Mouse (Mus musculus) cerebellum, adult 9-11 months (tissue): ENCODE results near the gene Mucl3.
A peak's percentile ranks its signal among the peaks of the same experiment; 100 is the strongest.

Experiments used
- DNase-seq: peaks from one replicate; pipeline ENCODE4 v3.0.0; 2022

The Mucl3 gene

DNA sequence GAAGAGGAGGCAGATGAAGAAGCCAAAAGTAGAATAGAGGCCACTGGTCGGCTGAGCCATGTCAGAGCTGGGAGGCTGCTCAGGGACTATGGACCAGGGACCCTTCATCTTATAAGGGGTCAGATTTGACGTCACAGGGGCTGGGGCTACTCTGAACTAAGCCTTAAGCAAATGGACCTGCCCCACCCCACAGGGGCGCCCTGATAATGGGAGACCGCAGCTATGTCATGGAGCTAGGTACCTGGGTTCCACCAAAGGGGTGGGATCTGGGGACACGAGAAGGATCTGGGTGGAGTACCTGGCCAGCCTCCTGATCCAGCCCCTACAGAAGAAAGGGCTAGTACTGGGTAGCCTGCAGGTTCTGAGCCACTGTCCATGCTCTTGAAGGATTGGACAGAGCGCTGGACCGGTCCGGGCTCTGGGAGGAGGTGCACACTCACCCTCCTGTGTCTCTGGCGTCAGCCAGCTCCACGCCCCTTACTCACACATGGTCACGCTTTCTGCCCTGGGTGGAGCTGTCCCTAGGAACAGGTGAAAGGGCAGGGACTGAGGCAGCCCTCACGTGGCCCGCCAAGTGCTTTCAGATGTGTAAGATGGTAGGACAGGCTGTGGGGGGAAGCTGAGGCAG lies at the start of gene Mucl3:
TSS of gene Mucl3 (minus strand) at position 87 of the 628 bp plus-strand sequence.
- DNase-seq: no peak

- DNase-seq: no peak
Measured at GRCm38 (mm10) chr17:35692368-35692767, 48.9 kb upstream of the Mucl3 start.

- DNase-seq: peak; percentile 34
Measured at GRCm38 (mm10) chr17:35691811-35692210, 48.3 kb upstream of the Mucl3 start.

DNA sequence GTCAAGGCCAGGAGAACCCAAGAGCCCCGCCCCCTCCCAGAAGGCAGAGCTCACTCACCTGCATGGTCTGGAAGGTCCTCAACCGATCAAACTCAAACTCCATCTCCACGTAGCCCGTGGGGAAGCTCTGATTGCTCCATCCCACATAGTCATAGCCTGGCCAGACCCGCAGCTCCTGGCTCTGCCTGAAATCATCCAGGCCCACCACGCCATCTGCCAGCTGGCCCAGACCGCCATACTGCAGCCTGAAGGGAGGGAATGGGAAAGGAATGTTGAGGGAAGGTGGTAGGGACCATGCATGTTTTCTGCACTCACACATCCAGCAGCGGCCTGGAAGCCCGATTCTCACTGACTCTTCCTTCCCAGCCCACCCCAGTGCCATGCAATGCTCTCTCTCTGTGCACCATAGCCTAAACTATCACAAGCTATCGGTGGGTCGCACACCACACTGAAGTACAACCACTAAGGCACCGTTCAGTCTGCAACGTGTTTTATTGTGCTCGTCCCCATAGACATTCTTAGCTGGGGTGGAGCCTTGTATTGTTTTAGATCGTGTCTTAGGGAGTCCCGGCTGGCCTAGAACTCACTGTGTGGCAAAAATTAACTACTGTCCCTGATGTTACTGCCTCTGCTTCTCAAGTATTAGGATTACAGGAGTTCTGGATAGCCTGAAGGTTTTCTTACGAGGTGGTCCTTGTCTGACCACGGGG lies 46.6 kb upstream of the Mucl3 start:
- DNase-seq: no peak

- DNase-seq: no peak
Measured at GRCm38 (mm10) chr17:35688347-35689175, 45.1 kb upstream of the Mucl3 start.

- DNase-seq: no peak
Measured at GRCm38 (mm10) chr17:35685061-35685460, 41.6 kb upstream of the Mucl3 start.

DNA sequence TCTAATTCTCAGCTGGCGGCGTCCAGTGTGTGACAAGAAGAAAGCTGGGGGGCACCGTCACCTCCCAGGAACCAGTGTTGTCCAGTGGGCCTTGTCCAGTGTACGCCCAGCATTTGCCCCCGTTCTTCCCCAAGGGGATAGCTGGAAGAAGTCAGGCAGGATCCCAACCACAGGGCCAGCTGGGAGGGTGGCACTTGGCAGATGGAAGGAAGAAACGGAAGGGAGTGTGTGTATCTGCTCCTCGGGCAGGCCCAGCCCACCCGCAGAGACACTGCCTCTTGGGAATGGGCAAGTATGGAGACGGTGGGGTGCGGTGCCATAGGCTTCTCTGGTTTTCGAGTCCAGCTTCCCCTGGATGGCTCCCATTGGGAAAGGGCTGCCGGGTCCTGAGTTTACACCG lies 38.5 kb upstream of the Mucl3 start:
- DNase-seq: no peak

- DNase-seq: no peak
Measured at GRCm38 (mm10) chr17:35680591-35680990, 37.1 kb upstream of the Mucl3 start.

GRCm38 (mm10) chr17:35673416-35674035 lies 30.0 kb upstream of the Mucl3 start, which contains the start of gene Gtf2h4:
Gene Gtf2h4, minus strand, starts transcription at chr17:35673739.
- peak; percentile 94 for DNase-seq

- peak; percentile 59 for DNase-seq
Measured at GRCm38 (mm10) chr17:35672527-35672926, 29.0 kb upstream of the Mucl3 start.

DNA sequence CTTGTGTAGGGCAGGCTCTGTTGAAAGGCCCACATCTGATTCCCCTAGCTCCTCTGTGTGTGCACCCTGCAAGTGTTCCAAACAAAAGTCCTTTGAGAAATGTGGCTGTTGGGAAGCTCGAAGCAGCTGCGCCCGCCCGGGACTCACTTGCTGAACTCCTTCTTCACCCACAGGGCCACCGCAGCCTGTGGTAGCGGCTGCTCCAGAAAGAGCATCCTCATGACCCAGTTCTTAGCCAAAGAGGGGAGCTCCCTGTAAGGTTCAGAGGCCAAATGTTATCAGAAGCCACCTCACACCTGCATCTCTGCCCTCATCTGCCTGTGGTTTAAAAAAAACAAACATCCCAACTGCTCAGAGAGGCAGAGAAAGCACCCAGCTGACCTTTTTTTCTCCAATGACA lies 28.4 kb upstream of the Mucl3 start:
- DNase-seq: no peak

DNA sequence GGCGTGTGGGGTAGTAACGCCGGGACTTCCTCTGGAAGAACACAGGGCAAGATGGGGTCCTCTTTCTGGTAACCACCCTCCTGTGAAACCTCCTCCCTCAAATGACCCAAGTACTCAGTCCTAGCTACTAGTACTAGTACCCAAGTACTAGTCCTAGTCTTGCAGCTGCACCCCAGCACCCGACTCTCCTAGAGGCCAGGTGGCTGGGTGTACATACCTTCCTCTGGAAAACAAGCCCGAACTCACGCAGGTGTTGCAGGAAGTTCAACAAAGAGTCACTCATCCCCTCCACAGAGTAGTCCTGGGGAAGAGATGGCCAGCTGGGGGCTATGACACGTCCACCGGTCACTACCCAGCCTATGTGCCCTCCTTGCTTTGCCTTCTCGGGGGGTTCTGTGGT lies 26.2 kb upstream of the Mucl3 start:
- DNase-seq: no peak

- DNase-seq: peak; percentile 98
Measured at GRCm38 (mm10) chr17:35667334-35668065, 24.0 kb upstream of the Mucl3 start, which contains the start of gene Vars2. Gene Vars2, minus strand, starts transcription at chr17:35667592.

- no peak for DNase-seq
Measured at GRCm38 (mm10) chr17:35666851-35667256, 23.4 kb upstream of the Mucl3 start.

- DNase-seq: peak; percentile 47
Measured at GRCm38 (mm10) chr17:35665957-35666515, 22.5 kb upstream of the Mucl3 start.

DNA sequence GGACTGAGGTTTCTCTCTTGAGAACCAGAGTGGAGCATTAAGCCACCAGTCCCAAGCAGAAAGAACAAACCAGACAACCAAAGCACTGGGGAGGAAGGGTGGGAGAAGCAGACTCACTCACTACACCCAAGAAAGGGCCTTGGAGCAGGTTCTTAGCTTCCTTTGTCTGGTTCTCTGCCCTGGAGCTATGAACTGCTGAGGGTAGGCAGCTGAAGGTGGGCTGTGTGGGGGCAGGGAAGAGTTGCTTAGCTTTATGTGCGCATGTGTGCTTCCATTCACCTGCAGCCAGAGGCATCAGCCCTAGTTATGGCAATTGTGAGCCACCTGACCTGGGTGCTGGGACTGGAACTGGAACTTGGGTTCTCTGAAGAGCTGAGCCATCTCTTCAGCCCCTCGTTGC lies 9.6 kb upstream of the Mucl3 start:
- DNase-seq: no peak

GRCm38 (mm10) chr17:35649429-35649828 lies 5.9 kb upstream of the Mucl3 start:
- no peak for DNase-seq

DNA sequence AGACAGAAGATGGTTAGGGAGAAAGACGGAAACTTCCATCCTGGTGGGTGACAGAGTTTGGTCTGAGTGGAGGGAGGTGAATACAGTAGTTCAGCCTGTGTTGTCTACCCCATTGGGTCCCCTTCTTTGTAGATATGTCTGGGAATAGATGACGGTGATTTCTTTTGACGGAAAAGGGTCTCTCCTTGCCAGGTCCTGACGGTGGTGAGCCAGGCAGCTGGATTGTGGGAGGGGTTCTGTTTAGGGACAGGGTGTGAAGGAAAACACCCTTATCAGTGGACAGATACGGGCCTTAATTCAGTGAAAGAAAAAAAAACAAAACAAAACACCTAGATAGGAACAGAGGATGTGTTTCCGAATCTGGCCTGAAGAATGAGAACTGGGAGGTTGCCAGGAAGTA lies 4.1 kb downstream of the Mucl3 start:
- DNase-seq: no peak

- no peak for DNase-seq
Measured at GRCm38 (mm10) chr17:35638475-35639190, 4.9 kb downstream of the Mucl3 start.

GRCm38 (mm10) chr17:35636363-35636762 lies 7.1 kb downstream of the Mucl3 start:
- DNase-seq: peak; percentile 56

GRCm38 (mm10) chr17:35635699-35636111 lies 7.8 kb downstream of the Mucl3 start:
- peak; percentile 77 for DNase-seq
